Mouse (Mus musculus) mouse trophoblast stem cell (cell line): ENCODE data around the gene Isyna1.

ENCODE experiments used
- in situ Hi-C, 2 experiments: fragments of 300-500 bp; cut with MseI, MboI; formaldehyde crosslinking; loops; 2 replicates in 1 of 2; 3 replicates in 1 of 2; pipeline ENCODE4 v1.15.1; 2025

Isyna1 gene

DNA sequence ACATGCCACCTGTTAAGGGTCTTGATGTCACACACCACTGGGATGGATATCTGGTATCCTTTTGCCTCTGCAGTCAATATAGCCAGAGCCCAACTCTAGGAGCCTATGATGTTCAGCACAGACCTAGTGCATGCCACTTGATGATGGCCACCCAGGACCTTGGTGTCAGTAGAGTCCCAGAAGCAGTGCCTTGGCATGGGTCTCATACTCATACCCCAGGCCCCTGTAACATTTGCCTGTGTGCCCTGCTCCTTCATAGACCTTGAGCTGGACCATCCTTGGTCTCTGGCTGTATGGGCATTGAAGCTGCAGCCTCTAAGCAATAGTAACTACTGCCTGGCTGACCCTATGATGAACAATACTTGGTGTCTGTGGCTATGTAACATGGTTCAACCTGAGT is 19.9 kb upstream of the Isyna1 start:
- in situ Hi-C loops = loop anchor here in 1 of 2 experiments (5.0 kb wide), 1 partner anchor 823 kb away; the partner anchor contains the start of genes Babam1 and Ushbp1

DNA sequence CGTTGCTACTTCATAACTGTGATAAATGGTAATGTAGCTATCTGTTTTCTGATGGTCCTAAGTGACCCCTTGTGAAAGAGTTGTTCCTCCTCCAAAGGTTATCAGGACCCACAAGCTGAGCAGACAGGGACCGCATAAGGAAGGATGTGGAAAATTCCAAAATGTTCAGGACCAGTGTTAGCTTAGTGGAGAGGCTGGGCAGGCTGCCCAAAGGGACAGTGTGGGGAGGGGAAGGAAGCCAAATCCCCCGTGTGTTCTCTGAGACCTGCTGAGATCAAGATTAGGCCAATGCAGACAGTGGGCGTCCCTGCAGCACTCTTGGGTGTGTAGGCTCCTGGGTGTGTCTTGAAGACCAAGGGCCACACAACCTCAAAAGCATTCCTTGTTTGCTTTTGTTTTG is 19.3 kb upstream of the Isyna1 start:
- in situ Hi-C loops = loop anchor here in 1 of 2 experiments (5.0 kb wide), 1 partner anchor 822 kb away; the partner anchor contains the start of genes Babam1 and Ushbp1

DNA sequence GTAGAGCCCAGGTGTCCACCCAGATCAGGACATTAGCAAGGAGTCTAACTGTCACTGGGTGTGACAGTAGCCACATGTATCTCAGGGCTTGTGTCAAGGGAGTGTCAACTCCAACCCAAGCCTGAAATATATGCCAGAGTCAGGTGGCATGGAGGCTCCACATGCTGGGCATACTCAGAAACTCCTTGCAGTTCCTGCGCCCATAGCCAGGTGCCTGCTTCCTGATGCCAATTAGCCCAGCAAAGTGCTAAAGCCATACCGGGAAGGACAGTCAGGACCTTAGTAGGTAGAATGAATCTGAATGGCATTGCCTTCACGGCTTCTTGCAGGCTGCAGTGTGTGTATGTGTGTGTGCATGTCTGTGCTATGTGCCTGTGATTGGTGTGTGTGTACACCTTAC is 17.0 kb upstream of the Isyna1 start:
- in situ Hi-C loops = no loop called here

DNA sequence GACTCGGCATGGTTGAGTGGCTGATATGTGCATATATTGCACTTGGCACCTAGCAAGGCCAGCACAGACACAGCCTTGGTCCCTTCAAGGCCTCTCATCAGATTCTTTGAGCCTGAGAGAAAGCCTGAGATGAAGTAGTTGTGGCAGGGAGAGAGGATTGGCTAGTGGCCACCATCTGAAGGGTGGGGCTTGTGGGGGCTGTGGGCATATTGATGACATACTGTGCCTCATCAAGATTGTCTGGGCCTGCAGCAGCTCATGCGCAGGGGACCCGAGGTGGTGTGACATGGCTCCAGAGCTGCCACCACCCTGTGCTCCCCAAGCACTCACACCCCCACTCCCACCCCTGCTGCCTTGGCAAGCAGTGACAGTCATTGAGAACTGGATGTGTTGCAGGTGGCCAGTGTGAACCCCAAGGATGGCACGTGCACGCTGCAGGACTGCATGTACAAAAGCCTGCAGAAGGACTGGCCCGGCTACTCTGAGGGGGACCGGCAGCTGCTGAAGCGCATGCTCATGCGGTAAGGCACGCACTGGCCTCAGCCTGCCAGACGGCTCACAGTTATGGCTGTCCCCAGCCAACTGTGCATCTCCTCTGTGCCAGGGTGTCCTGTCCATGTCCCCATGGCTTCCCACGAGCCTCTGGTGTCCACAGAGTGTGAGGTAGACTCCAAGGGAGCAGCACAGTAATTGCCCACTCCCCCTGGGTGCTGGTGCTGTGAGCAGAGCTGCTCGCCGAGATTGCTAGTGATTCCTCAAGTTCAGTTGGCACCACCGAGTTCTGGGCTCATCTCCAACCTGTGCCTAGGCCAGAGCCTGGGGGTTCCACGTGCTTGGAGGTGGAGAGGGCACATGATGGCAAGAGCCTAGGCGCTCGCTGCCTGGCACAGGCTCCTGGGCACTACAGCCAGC is 10.4 kb upstream of the Isyna1 start:
- in situ Hi-C loops = no loop called here

DNA sequence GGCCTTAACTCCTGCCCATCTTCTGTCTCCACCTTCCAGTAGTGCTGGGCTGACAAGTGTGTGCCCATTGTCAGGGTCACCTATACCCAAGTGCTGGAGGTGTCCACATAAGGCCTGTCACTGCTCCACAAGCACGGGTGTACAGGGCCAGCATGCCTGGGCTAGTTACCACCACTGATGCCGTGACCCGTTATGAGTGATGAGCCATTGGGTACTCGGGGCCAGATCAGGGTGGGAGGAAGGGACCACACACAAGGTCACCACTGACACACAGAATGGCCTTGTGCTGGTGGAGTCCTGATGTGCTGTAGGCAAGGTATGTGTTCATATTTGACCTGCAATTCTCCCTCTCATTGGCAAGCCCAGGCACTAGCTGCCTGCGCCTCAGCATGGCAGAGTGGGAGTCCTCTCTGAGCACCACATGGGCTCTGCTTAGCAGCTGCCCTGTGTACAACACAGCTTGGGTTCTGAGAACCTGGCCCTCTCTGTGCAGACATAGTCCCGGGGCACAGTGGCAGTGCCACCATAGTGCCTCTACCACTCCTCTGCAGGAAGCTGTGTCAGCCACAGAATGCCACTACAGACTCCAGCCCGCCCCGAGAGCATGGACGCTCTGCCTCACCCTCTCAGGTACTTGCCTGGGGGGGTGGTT is 9.4 kb upstream of the Isyna1 start:
- in situ Hi-C loops = loop anchor here in 1 of 2 experiments (5.0 kb wide), 1 partner anchor 37 kb away; no protein-coding TSS in a partner anchor

DNA sequence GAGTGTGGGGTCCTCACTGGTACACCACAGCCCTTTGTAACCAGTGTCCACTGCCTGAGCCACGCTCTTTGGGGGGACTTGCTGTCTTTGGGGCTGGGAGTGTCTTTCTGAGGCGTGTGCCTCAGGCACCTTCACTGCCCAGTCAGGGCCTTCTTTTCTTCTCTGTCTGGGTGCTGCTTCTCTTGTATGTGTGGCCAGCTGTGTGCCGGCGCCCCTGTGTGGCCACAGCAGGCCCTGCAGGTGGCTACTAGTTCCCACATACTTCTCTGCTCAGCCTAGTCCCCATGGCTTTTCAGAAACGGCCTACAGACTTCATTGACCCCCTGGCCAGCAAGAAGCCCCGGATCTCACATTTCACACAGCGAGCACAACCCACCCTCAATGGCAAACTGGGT is 8.9 kb upstream of the Isyna1 start:
- in situ Hi-C loops = loop anchor here in 1 of 2 experiments (5.0 kb wide), 1 partner anchor 38 kb away; no protein-coding TSS in a partner anchor

DNA sequence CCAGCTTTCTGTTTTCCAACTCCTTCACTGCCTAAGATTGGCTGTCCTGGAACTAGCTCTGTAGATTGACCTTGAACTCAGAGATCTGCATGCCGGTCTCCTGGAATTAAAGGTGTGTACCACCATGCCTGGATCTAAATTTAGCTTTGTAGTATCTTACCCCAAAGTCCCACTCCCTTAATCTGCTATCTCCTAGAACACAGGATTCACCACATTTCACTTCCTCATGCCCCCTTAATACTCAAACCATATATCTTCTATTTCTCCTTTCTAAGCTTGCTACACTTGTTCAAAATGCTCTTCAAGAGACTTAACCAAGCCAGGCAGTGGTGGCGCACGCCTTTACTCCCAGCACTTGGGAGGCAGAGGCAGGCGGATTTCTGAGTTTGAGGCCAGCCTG is 6.2 kb upstream of the Isyna1 start:
- in situ Hi-C loops = loop anchor here in 1 of 2 experiments (5.0 kb wide), 1 partner anchor 41 kb away; no protein-coding TSS in a partner anchor

DNA sequence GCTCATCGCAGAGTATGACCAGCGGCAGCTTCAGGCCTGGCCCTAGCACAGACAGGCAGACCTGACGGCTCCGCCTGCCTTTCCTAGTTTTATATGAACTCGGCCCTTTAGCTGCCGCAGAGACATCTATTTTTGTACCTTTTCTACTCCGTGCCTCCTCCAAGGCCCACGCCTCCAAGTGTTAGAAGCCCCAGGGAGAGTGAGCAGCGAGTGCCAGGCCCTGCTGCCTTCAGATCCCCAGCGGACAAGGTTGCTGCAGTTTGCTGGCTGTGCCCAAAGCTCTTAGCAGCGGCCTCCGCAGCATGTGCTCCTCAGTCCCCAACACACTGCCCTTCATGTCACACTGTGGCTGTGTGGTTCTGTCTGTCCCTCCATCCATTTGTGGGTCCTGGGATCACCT is 2.6 kb upstream of the Isyna1 start:
- in situ Hi-C loops = no loop called here

DNA sequence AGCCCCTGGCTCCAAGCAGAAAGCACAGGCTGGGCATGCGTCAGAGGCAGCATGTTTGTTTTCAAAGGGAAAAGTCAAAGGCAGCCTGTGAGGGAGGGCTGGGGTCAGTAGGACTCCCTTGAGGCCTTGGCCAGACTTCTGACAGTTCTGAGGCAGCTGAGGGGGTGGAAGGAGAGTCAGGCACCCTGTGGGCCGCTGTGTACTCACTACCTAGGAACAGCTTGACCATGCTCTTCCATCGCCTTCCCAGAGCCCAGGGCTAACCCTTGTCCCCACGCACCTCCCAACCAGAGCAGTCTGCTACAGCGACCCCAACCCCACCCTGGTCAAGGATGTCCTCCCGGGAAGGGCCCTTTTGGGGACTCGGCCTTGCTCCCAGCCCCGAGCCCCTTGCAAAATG is 1.0 kb upstream of the Isyna1 start:
- in situ Hi-C loops = no loop called here

DNA sequence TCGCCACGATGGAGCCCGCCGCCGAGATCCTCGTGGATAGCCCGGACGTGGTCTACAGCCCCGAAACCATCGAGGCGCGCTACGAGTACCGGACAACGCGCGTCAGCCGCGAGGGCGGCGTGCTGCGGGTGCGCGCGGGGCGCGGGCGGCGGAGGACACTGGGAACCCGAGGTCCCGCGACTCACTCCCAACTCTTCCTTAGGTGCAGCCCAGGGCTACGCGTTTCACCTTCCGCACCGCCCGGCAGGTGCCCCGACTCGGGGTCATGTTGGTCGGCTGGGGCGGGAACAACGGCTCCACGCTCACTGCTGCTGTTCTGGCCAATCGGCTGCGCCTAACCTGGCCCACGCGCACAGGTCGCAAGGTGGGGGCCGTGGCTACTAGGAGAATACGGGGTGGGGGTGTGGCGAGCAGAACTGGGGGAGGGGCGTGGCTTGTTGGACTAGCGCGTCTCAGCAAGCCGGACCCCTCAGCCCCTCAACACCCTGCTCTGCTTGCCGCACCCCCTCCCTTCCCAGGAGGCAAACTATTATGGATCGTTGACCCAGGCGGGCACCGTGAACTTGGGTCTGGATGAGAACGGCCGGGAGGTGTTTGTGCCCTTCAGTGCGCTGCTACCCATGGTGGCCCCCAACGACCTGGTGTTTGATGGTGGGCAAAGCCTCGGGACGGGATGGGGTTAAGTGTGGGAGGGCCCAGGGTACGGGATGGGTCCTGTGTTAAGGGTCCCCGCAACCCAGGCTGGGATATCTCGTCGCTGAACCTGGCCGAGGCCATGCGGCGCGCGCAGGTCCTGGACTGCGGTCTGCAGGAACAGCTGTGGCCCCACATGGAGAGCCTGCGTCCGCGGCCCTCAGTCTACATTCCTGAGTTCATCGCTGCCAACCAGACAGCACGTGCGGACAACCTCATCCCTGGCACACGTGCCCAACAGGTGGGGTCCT is 720 bp downstream of the Isyna1 start:
- in situ Hi-C loops = no loop called here

DNA sequence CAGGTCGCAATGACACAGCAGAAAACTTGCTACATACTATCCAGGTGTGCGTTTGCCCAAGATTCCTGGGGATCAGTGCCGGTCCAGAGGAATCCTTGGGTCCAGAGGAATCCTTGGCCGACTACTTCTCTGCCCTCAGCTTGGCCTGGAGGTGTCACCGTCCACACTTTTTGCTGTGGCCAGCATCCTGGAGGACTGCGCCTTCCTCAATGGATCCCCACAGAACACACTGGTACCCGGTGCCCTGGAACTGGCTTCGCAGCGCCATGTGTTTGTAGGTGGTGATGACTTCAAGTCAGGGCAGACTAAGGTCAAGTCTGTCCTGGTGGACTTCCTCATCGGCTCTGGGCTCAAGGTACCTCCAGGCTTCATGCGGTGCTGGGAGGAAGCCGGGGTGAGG is 1.6 kb downstream of the Isyna1 start:
- in situ Hi-C loops = no loop called here

DNA sequence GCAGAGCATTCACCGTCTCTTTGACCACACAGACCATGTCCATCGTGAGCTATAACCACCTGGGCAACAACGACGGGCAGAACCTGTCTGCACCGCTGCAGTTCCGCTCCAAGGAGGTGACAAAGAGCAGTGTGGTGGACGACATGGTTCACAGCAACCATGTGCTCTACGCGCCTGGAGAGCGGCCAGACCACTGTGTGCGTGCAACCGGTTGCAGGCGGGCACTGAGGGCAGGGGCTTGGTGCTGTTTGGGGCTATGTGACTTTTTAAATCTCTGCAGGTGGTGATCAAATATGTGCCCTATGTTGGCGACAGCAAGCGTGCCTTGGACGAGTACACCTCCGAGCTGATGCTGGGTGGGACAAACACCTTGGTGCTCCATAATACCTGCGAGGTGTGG is 2.0 kb downstream of the Isyna1 start:
- in situ Hi-C loops = no loop called here

DNA sequence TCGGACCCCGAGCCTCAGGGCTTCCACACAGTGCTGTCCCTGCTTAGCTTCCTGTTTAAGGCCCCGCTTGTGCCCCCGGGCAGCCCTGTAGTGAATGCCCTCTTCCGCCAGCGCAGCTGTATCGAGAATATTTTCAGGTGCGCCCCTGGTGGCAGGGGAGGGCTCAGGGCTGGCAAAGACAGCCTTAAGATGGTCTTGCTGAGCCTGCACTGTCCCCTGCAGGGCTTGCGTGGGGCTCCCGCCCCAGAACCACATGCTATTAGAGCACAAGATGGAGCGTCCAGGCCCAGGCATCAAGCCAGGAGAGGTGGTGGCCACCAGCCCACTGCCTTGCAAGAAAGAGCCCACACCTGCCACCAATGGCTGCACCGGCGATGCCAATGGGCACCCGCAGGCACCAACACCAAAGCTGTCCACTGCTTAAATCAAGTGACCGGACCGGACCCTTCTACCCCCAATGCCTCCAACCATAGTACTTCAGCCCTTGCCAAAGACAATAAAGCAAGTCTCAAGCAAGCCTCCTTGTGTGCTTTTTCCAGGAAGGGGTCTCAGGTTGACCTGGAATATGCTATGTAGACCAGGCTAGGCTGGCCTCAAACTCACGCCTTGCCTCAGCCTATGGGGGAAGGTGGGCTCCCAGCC is 2.7 kb downstream of the Isyna1 start:
- in situ Hi-C loops = no loop called here

DNA sequence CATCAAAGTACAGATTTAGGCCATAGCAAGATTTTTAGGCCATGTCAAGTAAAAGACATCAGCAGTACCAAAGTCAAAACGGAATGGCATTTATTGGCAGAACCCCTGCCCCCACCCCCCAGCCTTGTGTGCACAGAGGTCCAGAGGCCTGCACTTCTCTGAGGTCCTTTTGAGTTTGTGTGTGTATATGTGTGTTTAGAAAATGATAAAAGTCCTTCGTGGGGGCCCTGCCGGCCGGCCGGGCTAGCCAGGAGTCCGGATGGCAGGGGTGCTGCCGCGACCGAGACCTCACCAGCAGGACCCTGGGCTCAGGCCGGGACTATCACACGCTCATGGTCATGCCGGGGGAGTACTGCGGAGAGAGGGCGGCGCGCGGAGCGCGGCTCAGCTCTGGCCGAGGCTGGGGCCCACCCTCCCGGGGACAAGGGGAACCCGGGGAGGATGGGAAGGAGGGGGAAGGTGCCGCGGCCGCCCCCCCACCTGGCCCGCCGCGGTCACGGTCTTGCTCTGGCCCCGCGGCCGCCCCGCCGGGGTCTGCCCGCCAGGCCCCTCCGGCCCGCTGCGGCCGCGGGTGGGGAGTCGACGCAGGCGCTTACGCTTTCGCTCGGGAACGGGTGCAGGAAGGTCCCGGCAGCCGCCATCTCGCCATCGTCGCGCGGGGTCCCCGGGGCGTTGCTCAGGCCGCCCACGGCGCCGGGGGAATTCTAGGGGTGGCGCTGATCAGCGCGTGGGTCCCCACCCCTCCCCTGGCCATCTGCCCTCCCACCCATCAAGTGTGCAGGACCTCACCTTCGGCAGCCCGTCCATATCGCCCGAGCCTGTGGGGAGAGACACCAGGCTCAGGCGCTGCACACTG is 3.5 kb downstream of the Isyna1 start:
- in situ Hi-C loops = no loop called here

DNA sequence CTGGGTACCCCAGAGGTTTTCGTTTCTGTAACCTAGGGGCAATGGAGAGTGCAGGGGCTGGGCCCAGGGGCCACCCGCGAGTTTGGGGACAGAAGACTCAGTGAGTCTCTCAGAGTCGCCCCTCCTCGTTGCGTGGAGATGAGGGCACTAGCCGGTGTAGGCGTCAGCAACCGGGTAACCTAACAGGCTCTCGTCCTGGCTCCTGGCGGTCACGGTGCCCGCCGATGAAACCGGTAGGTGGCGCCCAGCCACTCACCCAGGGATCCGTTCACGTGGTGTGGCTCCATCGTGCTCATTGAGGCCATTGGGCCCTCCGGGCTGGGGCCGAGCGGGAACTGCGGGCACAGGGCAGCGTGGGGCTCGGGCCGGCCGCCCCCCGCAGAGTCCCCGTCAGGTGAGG is 4.1 kb downstream of the Isyna1 start:
- in situ Hi-C loops = no loop called here

DNA sequence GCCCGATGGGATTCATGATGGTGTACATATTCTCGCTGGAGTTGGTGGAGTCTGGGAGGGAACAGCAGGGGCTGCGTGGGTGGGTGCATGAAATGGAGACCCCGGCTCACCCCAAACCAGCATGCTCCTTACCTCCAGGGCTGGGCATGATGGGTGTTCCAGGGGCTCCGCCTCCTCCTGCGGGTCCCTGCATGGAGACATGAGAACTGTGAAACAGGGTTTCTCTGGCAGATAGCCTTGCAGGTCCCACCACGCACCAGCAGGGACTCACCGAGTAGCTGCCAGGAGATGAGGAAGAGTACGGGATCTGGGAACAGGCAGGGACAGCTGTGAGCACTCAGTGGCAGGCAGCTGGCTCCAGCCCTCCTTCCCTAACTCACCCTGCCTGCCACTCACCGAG is 4.5 kb downstream of the Isyna1 start:
- in situ Hi-C loops = no loop called here

DNA sequence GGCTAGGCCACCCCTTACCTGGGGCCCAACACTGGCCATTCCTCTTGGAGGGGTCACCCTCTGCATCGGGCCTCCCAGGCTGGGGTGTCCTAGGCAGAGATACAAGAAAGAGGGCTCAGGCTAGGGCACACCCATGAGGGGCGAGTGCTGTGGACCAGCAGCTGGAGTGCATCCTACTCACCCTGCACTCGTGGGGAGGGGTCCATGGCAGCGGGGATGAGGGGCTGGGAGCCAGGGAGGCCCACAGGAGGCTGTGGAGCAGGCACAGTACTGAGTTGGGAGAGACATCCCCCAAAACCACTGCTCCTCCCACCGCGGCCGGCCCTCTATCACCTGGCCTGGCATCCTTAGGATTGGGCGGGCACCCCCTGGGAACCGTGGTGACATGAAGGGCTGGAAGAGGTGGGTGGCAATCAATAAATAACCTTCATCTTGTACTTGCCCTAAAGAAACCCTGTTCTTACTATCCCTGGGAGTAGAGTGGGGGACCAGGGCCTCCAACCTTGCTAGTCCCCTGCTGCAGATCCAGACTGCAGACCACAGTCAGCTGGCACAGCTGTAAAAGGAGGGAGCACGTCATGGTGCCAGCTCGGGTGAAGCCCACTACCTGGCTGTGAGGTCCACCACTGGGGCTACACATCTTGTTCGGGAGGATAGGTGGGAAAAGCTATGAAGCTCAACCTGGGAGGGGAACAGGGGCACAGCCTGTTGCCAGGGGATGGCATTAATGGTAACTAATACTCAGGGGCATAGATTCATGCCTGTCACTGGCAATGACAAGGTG is 5.5 kb downstream of the Isyna1 start:
- in situ Hi-C loops = no loop called here

DNA sequence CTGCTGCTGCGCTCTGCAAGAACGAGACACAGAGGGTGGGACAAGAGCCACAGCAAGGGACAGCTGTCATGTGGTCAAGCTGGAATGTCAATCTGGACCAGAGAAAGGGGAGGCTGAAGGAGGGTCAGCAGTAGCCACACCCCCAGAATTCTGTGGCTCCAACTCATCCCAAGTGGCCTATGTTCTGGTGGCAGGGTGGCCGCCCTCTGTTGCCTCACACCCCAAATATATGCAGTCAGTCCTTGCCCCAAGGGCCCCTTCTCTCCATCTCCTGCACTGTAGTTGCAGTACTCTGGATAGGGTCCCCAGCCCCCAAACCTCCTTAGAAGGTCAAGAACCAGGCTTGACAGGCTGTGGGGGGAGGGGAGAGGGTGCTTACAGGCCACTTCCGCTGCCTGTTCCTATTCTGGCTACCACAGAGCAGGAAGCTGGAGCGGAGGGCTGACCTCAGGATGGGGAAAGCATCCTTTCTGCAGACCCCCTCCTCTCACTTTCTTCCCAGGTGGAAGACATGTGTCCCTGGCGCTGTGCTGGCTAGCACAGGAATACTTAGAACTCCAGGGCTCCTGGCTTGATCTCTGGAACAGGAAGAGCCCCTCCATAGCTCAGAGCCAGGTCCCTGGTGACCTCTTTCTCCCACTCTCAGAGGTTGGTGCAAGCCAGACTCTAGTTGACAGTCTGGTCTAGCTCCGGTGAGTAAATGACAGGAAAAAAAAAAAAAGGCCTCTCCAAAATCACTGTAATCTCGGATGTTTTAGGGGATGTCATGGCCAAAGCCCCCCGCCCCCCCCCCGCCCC is 6.5 kb downstream of the Isyna1 start:
- in situ Hi-C loops = no loop called here

DNA sequence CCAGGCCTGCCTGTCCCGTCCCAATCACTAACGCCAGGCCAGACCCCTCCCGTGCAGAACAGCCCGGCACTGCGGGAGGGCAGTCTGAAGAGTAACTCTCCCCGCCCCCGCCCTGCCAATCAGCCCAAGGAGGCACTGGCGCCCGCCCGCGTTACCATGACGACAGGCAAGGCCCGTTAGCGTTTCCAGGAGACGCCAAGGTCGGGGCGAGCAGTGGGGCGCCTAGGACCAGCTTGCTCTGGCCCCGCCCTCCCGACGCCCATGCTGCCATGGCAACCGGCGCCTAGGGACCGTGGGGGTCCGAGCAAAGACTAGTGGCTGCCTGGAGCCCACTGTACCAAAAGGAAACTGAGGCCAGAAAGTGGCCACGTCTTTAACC is 7.1 kb downstream of the Isyna1 start:
- in situ Hi-C loops = no loop called here
